Mouse (Mus musculus) embryonic facial prominence, embryonic 11.5 days (tissue): ENCODE data around the gene Ccdc86. TPM values are rescaled to one million over a fixed set of nuclear protein-coding genes. Genes with fewer than 3 reads are reported as not detected.

Experiments used
- ATAC-seq: fragments of 200-750 bp; cut with Nextera tagmentation; replicated peaks from 2 replicates; pipeline ENCODE4 v1.8.0; 2017; ENCODE audit warnings: low read depth; ENCODE audit not compliant: insufficient number of reproducible peaks, low FRiP score, low TSS enrichment
- DNase-seq: peaks from one replicate; pipeline ENCODE4 v3.0.0-alpha.2; 2015; ENCODE audit warnings: low spot score
- H3K27ac ChIP-seq: fragments of 300-500 bp; sonication (generic); replicated peaks from 2 replicates; pipeline ENCODE4 v1.5.1; 2014; ENCODE audit warnings: mild to moderate bottlenecking, low read depth, low read length, control low read depth
- H3K27me3 ChIP-seq: fragments of 300-500 bp; sonication (generic); 2 replicates; pipeline ENCODE4 v1.6.1; 2014; ENCODE audit warnings: mild to moderate bottlenecking, low read length, moderate library complexity, mixed read lengths; ENCODE audit not compliant: control insufficient read depth, insufficient read depth
- H3K36me3 ChIP-seq: fragments of 300-500 bp; sonication (generic); replicated peaks from 2 replicates; pipeline ENCODE4 v1.6.1; 2014; ENCODE audit warnings: low read depth, mild to moderate bottlenecking, low read length, moderate library complexity, mixed read lengths; ENCODE audit not compliant: control insufficient read depth, insufficient read depth
- H3K4me1 ChIP-seq: fragments of 300-500 bp; sonication (generic); 2 replicates; pipeline ENCODE4 v1.6.1; 2014; ENCODE audit warnings: low read length, mixed read lengths; ENCODE audit not compliant: control insufficient read depth, insufficient read depth
- H3K4me2 ChIP-seq: fragments of 300-500 bp; sonication (generic); 2 replicates; pipeline ENCODE4 v1.6.1; 2014; ENCODE audit warnings: low read depth, mild to moderate bottlenecking, control low read depth, low read length, moderate library complexity
- H3K4me3 ChIP-seq: fragments of 300-500 bp; sonication (generic); 2 replicates; pipeline ENCODE4 v1.5.1; 2014; ENCODE audit warnings: low read depth, low read length, control low read depth
- H3K9ac ChIP-seq: fragments of 300-500 bp; sonication (generic); replicated peaks from 2 replicates; pipeline ENCODE4 v1.6.1; 2014; ENCODE audit warnings: mild to moderate bottlenecking, control low read depth, low read length
- H3K9me3 ChIP-seq: fragments of 300-500 bp; sonication (generic); replicated peaks from 2 replicates; pipeline ENCODE4 v1.6.1; 2016; ENCODE audit warnings: mild to moderate bottlenecking, low read length, inconsistent platforms, mixed read lengths; ENCODE audit not compliant: control insufficient read depth
- WGBS: fragments of 180-500 bp; shearing (Covaris S2); extraction: QIAGEN DNeasy Blood & Tissue Kit; methylation state at CpG from one replicate; pipeline ENCODE4 v1.1.7; 2014; 5-methylcytosine and 5-hydroxymethylcytosine counted together
- polyA plus RNA-seq: library from polyadenylated mRNA; unstranded; fragments of >200 nt; fragmentation: Nextera tagmentation; extraction: Ambion mirVana; gene quantifications from 2 replicates; pipeline ENCODE4 v1.2.1, GENCODE M21; 2014

Gene Ccdc86
- polyA plus RNA-seq, 1 experiment from 2014 or later = 25.1 TPM

GRCm38 (mm10) chr19:10980210-10980609 lies 31.1 kb upstream of the Ccdc86 start:
- no peak overlapping the region for H3K9ac ChIP-seq
- no peaks in the 10 kb centered on the region for H3K4me1 ChIP-seq
- H3K36me3 ChIP-seq = no peaks in the 10 kb centered on the region
- no peaks in the 10 kb centered on the region for H3K9me3 ChIP-seq
- no peak overlapping the region for H3K4me2 ChIP-seq
- DNase-seq (no peak), ATAC-seq (no peak)
- WGBS = 85% methylated on average over 5 of the region's 5 CpGs
- no peak overlapping the region for H3K4me3 ChIP-seq
- H3K27me3 ChIP-seq = no peaks in the 10 kb centered on the region
- H3K27ac ChIP-seq = no peak overlapping the region

DNA sequence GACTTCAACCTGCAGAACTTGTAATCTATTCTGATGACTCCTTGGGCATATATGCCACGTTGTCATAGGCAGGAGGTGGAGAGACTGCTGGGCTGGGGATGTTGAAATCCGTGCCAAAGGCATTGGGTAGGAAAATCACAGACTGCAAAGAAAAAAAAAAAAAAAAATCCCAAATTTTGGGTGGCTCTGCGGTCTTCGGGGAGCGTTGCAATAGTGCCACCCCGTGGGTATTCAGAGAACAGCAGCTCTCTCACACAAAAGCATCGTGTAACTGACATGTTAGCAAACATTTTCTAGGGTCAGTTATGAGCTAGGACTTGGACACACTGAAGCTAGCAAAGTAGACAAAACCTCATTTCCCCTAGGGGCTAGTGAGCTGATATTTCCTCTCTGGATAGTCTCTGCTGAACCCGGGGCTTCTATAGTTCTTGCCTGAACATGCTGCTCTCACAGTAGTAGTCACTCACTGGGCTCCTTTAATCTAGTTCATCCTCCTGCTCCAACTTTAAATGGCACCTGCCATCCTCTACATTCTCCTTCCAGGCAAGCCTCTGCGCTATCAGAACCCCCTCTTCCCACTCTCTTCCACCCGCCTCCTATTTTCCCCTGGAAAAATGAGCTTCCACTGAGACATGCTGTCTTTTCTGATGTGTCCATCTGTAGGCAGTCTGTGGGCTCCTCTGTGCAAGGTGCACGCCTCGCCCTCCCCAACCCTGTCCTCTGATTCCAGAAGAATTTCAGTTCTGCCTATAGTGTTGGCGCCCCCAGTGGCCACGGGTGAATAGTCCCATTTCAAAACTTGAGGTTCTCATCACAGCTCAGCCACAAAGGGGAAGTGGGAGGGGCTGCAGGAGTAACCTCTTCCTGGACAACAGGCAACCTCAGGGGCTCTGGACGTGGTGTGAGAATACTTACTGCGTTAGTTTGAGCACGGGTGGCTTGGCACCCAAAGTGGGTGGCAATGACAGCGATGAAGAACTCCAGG lies 30.4 kb upstream of the Ccdc86 start:
- Histone ChIP-seq H3K27ac (no peak overlapping the region), H3K9ac (no peak overlapping the region), H3K4me1 (no peaks in the 10 kb centered on the region), H3K27me3 (no peaks in the 10 kb centered on the region), H3K9me3 (no peaks in the 10 kb centered on the region), H3K36me3 (no peaks in the 10 kb centered on the region), H3K4me2 (no peak overlapping the region), H3K4me3 (no peak overlapping the region)
- DNase-seq = peak; percentile 78
- WGBS = 12% methylated on average over 18 of the region's 18 CpGs
- peak; percentile 54; the same call in 1 of the 2 replicates for ATAC-seq

- Histone ChIP-seq H3K9ac (no peak overlapping the region), H3K4me1 (no peaks in the 10 kb centered on the region)
These were observed 27.3 kb upstream of the Ccdc86 start for GRCm38 (mm10) chr19:10976318-10976717.

DNA sequence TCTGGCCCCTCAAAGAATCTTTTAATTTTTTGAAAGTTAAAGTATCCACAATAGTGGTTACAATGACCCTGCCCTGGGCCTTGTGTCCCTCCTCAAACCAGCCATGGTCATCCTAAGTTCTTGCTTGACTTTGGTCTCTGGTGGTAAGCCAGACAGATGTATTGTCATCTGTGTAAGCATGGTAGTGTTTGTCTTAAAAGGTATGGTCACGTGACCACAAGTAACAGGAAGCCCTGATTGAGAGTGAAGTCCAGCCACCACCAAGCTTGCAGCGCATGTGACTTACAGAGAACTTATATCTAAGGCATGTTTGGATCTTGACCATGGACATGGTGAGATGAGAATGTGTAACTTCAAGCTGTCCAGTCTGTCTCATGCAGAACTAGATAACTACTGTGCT lies 26.1 kb upstream of the Ccdc86 start:
- WGBS = 74% methylated on average over 2 of the region's 2 CpGs
- H3K36me3 ChIP-seq = no peaks in the 10 kb centered on the region

More at GRCm38 (mm10) chr19:10976318-10976717, 27.3 kb upstream of the Ccdc86 start:
- DNase-seq (no peak), ATAC-seq (no peak)
- H3K4me2 ChIP-seq = no peak overlapping the region
- H3K4me3 ChIP-seq = no peak overlapping the region
- no peaks in the 10 kb centered on the region for H3K36me3 ChIP-seq
- no peaks in the 10 kb centered on the region for H3K27me3 ChIP-seq
- no peaks in the 10 kb centered on the region for H3K9me3 ChIP-seq
- 53% methylated on average over 4 of the region's 4 CpGs for WGBS
- no peak overlapping the region for H3K27ac ChIP-seq

GRCm38 (mm10) chr19:10974238-10974865 lies 25.3 kb upstream of the Ccdc86 start, which contains the start of gene Ms4a10:
Gene Ms4a10, minus strand, starts transcription at chr19:10974670.
- Histone ChIP-seq H3K9me3 (no peaks in the 10 kb centered on the region), H3K4me2 (no peak within 1 kb of the TSS), H3K4me1 (no peaks in the 10 kb centered on the region), H3K36me3 (no peaks in the 10 kb centered on the region), H3K4me3 (no peak within 1 kb of the TSS), H3K27ac (no peak within 1 kb of the TSS), H3K27me3 (no peaks in the 10 kb centered on the region), H3K9ac (no peak within 1 kb of the TSS)
- WGBS = 35% methylated on average over 4 of the region's 4 CpGs
- DNase-seq (no peak), ATAC-seq (peak; percentile 16; the same call in 1 of the 2 replicates)

More for the DNA sequence above, 26.1 kb upstream of the Ccdc86 start:
- no peak for ATAC-seq
- Histone ChIP-seq H3K27ac (no peak overlapping the region), H3K9ac (no peak overlapping the region), H3K4me3 (no peak overlapping the region), H3K9me3 (no peaks in the 10 kb centered on the region), H3K4me1 (no peaks in the 10 kb centered on the region), H3K4me2 (no peak overlapping the region), H3K27me3 (no peaks in the 10 kb centered on the region)
- DNase-seq = no peak

DNA sequence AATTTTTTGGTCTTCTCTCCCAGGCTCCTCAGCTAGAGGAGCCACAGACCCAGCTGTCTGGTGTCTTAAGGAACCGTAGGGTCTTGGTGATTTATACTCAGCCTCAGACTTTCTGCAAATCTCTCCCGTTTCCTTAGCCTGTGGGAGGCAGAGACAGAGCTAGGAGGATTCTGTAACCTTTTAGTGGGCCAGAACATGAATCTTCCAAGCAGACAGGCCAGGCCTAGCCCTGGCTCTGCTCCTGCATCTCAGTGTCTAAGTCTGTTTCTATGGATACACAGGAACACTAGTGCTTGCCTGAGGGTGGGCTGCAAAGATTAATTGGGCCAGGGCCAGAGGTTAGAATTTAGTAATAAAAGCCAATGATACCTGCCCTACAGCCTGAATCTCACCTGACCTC lies 24.1 kb upstream of the Ccdc86 start:
- ATAC-seq (no peak), DNase-seq (no peak)
- H3K9ac ChIP-seq = no peak overlapping the region
- no peaks in the 10 kb centered on the region for H3K9me3 ChIP-seq
- no peaks in the 10 kb centered on the region for H3K36me3 ChIP-seq
- H3K27ac ChIP-seq = no peak overlapping the region
- no peak overlapping the region for H3K4me3 ChIP-seq
- 68% methylated on average over 2 of the region's 2 CpGs for WGBS
- H3K4me2 ChIP-seq = no peak overlapping the region
- no peaks in the 10 kb centered on the region for H3K4me1 ChIP-seq
- no peaks in the 10 kb centered on the region for H3K27me3 ChIP-seq

DNA sequence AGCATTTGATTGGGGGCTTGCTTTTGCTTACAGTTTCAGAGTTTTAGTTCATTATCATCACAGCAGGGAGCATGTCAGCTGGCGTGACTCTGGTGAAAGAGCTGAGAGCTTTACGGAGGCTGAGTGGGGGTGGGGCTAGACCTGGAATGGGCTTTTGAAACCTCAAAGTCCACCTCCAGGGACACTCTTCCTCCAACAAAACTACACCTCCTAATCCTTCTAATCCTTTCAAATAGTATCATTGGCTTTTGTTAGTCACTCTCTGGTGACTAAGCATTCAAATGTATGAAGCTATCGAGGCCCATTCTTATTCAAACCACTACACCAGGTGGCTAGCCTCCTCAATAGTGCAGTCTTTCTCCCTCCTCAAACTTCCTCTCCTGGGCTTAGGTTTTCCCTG lies 23.6 kb upstream of the Ccdc86 start:
- 32% methylated on average over 3 of the region's 3 CpGs for WGBS
- no peak overlapping the region for H3K4me3 ChIP-seq
- no peak overlapping the region for H3K27ac ChIP-seq
- H3K27me3 ChIP-seq = no peaks in the 10 kb centered on the region
- DNase-seq = no peak
- H3K9me3 ChIP-seq = no peaks in the 10 kb centered on the region
- no peaks in the 10 kb centered on the region for H3K36me3 ChIP-seq
- ATAC-seq = no peak
- H3K9ac ChIP-seq = no peak overlapping the region
- no peaks in the 10 kb centered on the region for H3K4me1 ChIP-seq
- H3K4me2 ChIP-seq = no peak overlapping the region

DNA sequence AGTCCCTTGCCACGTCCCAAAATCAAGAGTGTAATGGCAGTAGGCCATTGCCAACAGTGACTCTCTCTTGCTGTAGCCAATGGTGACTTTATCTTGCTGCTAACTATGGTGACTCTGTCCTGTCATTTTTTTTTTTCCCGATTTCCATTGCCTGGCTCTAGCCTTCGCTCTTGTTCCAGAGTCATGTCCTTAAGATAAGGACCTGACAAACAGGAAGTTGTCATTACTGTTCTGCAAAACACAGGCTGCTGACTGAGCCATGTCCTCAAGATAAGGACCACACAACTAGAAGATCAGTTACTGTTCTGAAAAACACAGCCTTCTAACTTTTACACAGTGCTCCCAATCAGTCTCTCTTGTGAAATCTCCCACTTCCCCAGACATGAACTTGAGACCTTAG lies 21.4 kb upstream of the Ccdc86 start:
- no peak overlapping the region for H3K4me3 ChIP-seq
- H3K4me1 ChIP-seq = no peaks in the 10 kb centered on the region

More for the DNA sequence above, 21.4 kb upstream of the Ccdc86 start:
- Histone ChIP-seq H3K9me3 (no peaks in the 10 kb centered on the region), H3K9ac (no peak overlapping the region), H3K27me3 (no peaks in the 10 kb centered on the region), H3K27ac (no peak overlapping the region), H3K4me2 (no peak overlapping the region), H3K36me3 (no peaks in the 10 kb centered on the region)
- 78% methylated on average over 3 of the region's 3 CpGs for WGBS
- no peak for DNase-seq
- no peak for ATAC-seq
